Mouse (Mus musculus): ENCODE measurements at regions not wholly inside any gene's neighbourhood (a gene's known extent, or its start where the extent isn't known, plus 50 kb on each side); places are given as distances from the start of the nearest gene placed in this dataset.
"Not testable (repeated sequence)": the region's sequence is repeated elsewhere in the genome, so short reads cannot be mapped to it uniquely, and the experiment has no call there.

GRCm38 (mm10) chr4:53253680-53254079 lies 94.0 kb upstream of the Abca1 start:
- TF ChIP-seq POLR2A (IDR thresholded peaks at IDR 0.05; ENCODE audit: borderline replicate concordance, extremely low read depth, low read depth, low read length) (no peak), CTCF (IDR thresholded peaks at IDR 0.05; ENCODE audit: insufficient read depth, low read length) (no peak)
- H3K4me1 ChIP-seq (ENCODE audit: control insufficient read depth, insufficient read depth, low read length), result no peaks in the 10 kb centered on the region
- 67% methylated on average over 4 of the region's 4 CpGs for WGBS

GRCm38 (mm10) chr4:53250325-53250724 lies 90.6 kb upstream of the Abca1 start:
- H3K4me1 ChIP-seq (ENCODE audit: control insufficient read depth, insufficient read depth, low read length), result peaks cover 5% of the 10 kb centered on the region; the same call in 1 of the 2 replicates
- DNase-seq, result no peak
- no peak for TF ChIP-seq POLR2A (IDR thresholded peaks at IDR 0.05; ENCODE audit: borderline replicate concordance, extremely low read depth, low read depth, low read length)
- TF ChIP-seq CTCF (IDR thresholded peaks at IDR 0.05; ENCODE audit: insufficient read depth, low read length), result no peak
- WGBS, result 87% methylated on average over 3 of the region's 3 CpGs
- no peak overlapping the region for H3K4me3 ChIP-seq (replicated peaks; ENCODE audit: extremely low read depth, low read depth, low read length)

More at GRCm38 (mm10) chr4:53253680-53254079, 94.0 kb upstream of the Abca1 start:
- H3K4me3 ChIP-seq (replicated peaks; ENCODE audit: extremely low read depth, low read depth, low read length), result no peak overlapping the region
- no peak for DNase-seq

GRCm38 (mm10) chr4:53246083-53246747 lies 86.5 kb upstream of the Abca1 start:
- no peak for DNase-seq
- no peak overlapping the region for H3K4me3 ChIP-seq (replicated peaks; ENCODE audit: extremely low read depth, low read depth, low read length)
- H3K4me1 ChIP-seq (ENCODE audit: control insufficient read depth, insufficient read depth, low read length), result peaks cover 5% of the 10 kb centered on the region; the same call in 1 of the 2 replicates
- WGBS, result 66% methylated on average over 15 of the region's 15 CpGs
- TF ChIP-seq CTCF (IDR thresholded peaks at IDR 0.05; ENCODE audit: insufficient read depth, low read length) (no peak), POLR2A (IDR thresholded peaks at IDR 0.05; ENCODE audit: borderline replicate concordance, extremely low read depth, low read depth, low read length) (no peak)

DNA sequence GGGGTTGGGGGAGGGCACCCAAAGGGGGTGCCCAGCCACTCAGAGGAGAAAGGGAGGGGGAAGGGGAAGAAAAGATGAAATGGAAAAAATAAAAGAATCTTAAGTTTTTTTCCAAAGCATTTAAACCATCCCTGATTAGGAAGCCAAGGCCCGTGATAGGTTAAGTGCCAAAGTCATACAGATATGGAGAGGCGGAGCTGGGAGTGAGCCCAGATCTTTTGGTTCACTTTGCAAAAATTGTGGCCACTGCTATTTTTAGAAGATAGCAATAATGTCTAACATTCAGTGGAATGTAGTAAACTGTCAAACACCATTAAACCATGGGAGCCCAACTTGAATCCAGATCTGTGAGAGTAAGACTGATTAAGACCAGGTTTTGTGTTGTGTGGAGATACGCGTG lies 85.9 kb upstream of the Abca1 start:
- peaks cover 5% of the 10 kb centered on the region; the same call in 1 of the 2 replicates for H3K4me1 ChIP-seq (ENCODE audit: control insufficient read depth, insufficient read depth, low read length)
- no peak overlapping the region for H3K4me3 ChIP-seq (replicated peaks; ENCODE audit: extremely low read depth, low read depth, low read length)
- 74% methylated on average over 4 of the region's 4 CpGs for WGBS
- TF ChIP-seq CTCF (IDR thresholded peaks at IDR 0.05; ENCODE audit: insufficient read depth, low read length), result no peak
- no peak for TF ChIP-seq POLR2A (IDR thresholded peaks at IDR 0.05; ENCODE audit: borderline replicate concordance, extremely low read depth, low read depth, low read length)
- DNase-seq, result no peak

GRCm38 (mm10) chr4:53243473-53243872 lies 83.8 kb upstream of the Abca1 start:
- WGBS, result 95% methylated on average over 8 of the region's 8 CpGs
- DNase-seq; H3K4me3 ChIP-seq (replicated peaks; ENCODE audit: extremely low read depth, low read depth, low read length); H3K4me1 ChIP-seq (ENCODE audit: control insufficient read depth, insufficient read depth, low read length): not testable (repeated sequence)

GRCm38 (mm10) chr4:53239856-53240255 lies 80.2 kb upstream of the Abca1 start:
- Histone ChIP-seq H3K4me1 (ENCODE audit: control insufficient read depth, insufficient read depth, low read length) (no peaks in the 10 kb centered on the region), H3K4me3 (replicated peaks; ENCODE audit: extremely low read depth, low read depth, low read length) (no peak overlapping the region)
- 52% methylated on average over 5 of the region's 5 CpGs for WGBS
- no peak for DNase-seq
- TF ChIP-seq CTCF (IDR thresholded peaks at IDR 0.05; ENCODE audit: insufficient read depth, low read length), result no peak
- TF ChIP-seq POLR2A (IDR thresholded peaks at IDR 0.05; ENCODE audit: borderline replicate concordance, extremely low read depth, low read depth, low read length), result no peak

DNA sequence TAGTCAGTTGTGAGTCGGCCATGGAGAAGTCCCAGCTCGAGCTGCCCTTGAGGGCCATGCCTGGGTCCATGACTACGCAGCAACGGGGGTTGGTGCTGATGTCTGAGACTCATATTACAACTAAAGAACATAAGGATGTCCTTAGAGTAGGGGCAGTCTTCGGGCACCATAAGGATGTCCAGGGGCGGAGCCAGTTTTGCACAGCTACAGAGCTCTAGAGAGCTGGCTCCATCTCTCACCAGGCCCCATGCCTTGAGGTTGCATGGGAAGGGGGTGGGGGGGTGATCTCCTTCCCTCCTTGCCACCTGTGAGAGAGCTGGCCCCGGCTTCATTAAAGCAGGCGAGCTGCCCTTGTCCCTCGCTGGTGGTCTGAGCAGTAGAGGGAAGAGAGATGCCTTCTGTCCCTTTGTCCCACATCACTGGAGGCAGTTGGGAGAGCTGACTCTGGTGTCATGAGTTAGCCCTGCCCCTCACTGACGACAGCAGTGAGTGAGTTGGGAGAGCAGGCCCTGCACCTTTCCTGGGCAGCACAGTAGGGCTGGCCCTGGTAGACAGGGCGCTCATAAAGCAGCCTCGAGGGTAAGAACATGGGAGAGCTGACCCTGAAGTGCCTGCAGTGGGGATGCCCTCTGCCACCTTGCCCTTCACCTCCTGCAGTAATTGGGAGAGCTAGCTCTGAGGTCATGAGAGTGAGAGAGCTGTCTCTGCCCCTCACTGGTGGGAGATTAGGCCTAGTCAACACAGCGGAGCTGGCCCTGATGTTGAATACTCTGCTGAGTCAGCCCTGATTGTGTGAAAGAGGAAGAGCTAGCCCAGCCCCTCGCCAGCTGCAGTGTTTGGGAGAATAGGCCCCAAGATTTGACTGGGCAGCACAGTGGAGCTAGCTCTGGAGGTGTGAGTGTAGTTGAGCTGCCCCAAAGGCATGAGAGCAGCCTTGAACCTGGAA lies 78.9 kb upstream of the Abca1 start:
- Histone ChIP-seq H3K4me3 (replicated peaks; ENCODE audit: extremely low read depth, low read depth, low read length) (no peak overlapping the region), H3K4me1 (ENCODE audit: control insufficient read depth, insufficient read depth, low read length) (no peaks in the 10 kb centered on the region)
- TF ChIP-seq POLR2A (IDR thresholded peaks at IDR 0.05; ENCODE audit: borderline replicate concordance, extremely low read depth, low read depth, low read length) (no peak), CTCF (IDR thresholded peaks at IDR 0.05; ENCODE audit: insufficient read depth, low read length) (no peak)
- DNase-seq, result no peak
- 79% methylated on average over 14 of the region's 14 CpGs for WGBS

GRCm38 (mm10) chr4:53235870-53236269 lies 76.2 kb upstream of the Abca1 start:
- H3K4me1 ChIP-seq (ENCODE audit: control insufficient read depth, insufficient read depth, low read length), result no peaks in the 10 kb centered on the region
- TF ChIP-seq POLR2A (IDR thresholded peaks at IDR 0.05; ENCODE audit: borderline replicate concordance, extremely low read depth, low read depth, low read length) (no peak), CTCF (IDR thresholded peaks at IDR 0.05; ENCODE audit: insufficient read depth, low read length) (no peak)
- H3K4me3 ChIP-seq (replicated peaks; ENCODE audit: extremely low read depth, low read depth, low read length), result no peak overlapping the region
- DNase-seq, result no peak
- WGBS, result 97% methylated on average over 2 of the region's 2 CpGs

DNA sequence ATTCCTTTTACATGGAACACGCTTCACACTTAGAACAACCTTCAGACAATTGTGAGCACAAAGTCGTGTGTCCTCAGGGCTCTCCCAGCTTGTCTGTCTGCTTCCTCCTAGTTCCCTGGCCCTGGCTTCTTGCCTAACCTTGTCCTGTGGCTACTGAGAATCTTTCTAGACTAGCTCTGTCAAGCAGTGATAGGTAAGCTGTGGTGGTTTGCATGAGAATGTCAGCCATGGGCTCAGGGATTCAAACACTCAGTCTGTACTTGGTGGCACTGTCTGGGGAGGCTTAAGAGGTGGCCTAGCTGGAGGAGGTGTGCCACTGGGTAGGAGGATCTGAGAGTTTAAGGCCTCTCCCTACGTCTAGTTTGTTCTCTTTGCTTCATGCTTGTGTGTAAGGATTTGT lies 72.7 kb upstream of the Abca1 start:
- H3K4me3 ChIP-seq (replicated peaks; ENCODE audit: extremely low read depth, low read depth, low read length), result no peak overlapping the region
- WGBS, result 76% methylated on average over 3 of the region's 3 CpGs
- TF ChIP-seq POLR2A (IDR thresholded peaks at IDR 0.05; ENCODE audit: borderline replicate concordance, extremely low read depth, low read depth, low read length) (no peak), CTCF (IDR thresholded peaks at IDR 0.05; ENCODE audit: insufficient read depth, low read length) (no peak)
- DNase-seq, result no peak
- 0 out of 2 replicates have a peak, but pooled peaks cover 3% of the 10 kb centered on the region for H3K4me1 ChIP-seq (ENCODE audit: control insufficient read depth, insufficient read depth, low read length)
